Mouse (Mus musculus): ENCODE results near the gene Sfrp4. TPM values are rescaled to one million over a fixed set of nuclear protein-coding genes. Genes with fewer than 3 reads are reported as not detected.

Gene Sfrp4
- total RNA-seq, 2 experiments from 2014 or later = 2.5 to 5.0 TPM

DNA sequence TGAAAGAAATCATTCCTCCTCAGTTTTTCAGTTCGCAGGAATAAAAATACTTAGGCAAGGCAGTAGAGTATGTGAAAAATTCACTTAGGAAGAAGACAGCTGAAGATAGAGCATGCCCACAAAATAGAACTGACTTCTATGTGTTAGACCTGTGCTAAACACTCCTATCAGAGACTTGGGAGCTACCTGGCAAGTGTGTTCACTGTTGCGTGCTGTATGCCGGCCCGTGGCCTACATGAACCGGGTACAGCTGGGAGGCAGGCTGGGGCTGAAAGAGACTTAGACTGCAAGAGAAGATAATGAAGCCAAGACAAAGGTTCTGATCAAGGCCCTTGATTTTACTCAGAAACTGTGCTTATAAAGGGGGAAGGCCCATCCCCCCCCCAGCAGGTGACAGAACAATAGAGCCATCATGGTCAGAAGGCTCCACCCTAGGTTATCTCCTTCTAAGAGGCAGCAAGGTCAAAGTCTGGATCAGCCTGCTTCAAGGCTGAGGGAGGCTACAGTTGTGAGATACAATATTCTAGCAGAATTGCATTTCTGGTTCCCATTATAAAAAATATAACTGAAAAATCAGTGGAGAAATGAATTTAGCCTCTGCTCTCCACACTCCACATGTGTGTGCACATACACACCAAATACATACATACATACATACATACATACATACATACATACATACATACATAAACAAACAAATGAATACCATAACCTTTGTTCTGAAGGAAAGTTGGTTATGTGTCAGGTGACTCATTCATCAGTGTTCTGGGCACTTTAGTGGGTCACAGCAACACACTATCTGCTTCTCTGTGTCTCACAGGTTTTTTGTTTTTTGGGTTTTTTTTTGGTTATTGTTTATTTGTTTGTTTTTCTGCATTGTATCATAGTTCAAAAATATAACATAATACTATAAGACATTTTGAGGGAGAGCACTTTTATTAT, 8.1 kb downstream of the Sfrp4 start:
- no peak for ATAC-seq (replicated peaks; ENCODE audit: low FRiP score, poor library complexity, severe bottlenecking)

DNA sequence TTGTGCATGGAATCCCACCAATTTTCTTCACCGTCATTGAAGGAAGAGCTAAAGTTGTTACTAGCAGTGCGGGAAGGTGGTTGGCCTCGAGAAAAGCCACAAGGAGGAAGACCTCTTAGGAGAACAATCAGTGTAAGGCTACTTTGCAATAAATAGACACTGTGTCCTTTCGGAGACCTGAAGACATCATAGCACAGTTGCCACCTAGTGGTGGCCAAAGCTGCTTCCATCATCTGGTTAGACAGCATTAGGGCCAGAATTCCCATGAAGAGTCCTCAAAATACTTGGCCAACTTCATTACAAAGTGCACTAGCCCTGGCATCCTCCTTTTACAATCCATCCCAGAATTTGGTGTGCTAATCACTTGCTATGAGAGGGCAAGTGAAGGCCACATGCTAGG, 13.2 kb downstream of the Sfrp4 start:
- 0 out of 2 replicates have a peak, but pooled peaks have one; percentile 62 for ATAC-seq (replicated peaks; ENCODE audit: low FRiP score, poor library complexity, severe bottlenecking)

DNA sequence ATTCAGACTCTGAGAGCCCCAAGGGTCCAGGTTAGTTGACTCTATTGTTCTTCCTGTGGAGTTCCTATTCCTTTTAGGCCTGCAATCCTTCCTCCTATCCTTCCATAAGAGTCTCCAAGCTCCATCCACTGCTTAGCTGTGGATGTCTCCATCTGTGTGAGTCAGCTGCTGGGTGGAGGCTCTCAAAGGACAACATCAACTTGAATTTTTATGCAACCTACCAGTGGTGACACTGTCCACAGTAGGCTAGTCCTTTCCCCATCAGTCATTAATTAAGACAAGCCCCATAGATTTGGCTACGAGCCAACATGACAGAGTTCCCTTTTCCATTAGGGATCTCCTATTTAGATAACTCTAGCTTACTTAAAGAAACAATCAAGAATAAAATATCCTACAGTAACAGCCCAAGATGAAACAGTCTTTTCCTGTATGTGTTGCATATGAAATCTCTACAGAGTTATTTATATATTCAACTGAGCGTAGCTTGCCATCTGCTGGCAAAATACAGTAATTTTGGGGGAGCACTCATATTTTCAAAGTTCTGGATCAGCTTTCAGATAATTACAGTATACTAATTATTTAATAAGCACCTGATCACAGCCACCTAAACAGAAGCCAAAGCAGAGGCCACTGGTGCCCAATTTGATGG, 17.4 kb downstream of the Sfrp4 start:
- no peak for ATAC-seq (replicated peaks; ENCODE audit: low FRiP score, poor library complexity, severe bottlenecking)

DNA sequence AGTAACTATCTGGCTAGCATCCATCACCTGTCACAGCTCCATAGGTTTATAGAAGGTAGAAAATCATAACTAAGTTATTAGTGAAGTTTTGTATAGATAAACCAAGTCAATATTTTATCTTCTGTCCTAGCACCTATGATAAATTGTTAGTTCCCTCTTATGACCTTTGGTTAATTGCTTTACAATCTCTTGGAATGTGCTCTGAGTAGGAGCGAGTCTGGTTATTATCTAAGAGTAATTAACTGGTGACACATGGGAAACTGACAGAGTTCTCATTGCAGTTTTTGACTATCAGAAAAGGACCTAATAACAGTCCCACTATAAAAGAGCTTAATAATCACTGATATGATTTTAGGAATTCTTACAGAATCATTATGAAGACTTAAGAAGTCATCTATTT, 20.6 kb downstream of the Sfrp4 start:
- ATAC-seq (replicated peaks; ENCODE audit: low FRiP score, poor library complexity, severe bottlenecking) = no peak

DNA sequence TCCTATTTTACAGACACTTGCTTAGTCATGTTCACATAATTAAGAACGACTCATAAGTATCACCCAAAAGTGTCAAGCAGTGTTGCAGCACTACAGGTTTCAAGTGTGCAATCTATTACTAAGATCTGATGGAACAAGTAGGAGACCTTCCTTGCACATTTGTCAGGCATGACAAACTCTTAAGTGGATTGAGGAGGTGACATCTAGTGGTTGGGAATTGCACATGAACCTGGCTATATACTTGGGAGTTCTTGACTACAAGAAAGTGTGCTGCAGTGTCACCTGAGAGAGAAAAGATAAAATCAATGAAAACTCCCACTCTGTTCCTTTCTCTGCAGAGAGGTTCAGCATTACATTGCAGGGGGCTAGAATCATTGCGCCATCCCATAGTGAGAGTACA, 21.3 kb downstream of the Sfrp4 start:
- no peak for ATAC-seq (replicated peaks; ENCODE audit: low FRiP score, poor library complexity, severe bottlenecking)

DNA sequence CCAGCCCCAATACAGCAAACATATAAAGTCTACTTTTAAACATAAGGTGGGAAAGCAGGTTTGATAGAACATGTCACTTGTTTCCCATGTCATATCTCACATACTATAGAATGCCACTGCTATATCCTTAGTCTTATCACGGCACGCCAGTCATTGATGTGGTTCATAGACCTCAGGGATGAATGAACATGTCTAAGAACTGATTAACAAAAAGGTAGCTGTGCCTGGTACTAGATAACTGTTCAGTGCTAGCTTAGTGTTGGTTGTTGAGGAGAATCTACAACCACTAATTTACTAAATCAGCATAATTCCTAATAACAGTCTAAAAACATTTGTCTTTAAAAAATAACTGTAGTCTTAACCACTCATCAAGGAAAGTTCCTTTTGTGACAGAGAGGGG, 26.9 kb downstream of the Sfrp4 start:
- peak; percentile 88 for ATAC-seq (replicated peaks; ENCODE audit: low FRiP score, poor library complexity, severe bottlenecking)

DNA sequence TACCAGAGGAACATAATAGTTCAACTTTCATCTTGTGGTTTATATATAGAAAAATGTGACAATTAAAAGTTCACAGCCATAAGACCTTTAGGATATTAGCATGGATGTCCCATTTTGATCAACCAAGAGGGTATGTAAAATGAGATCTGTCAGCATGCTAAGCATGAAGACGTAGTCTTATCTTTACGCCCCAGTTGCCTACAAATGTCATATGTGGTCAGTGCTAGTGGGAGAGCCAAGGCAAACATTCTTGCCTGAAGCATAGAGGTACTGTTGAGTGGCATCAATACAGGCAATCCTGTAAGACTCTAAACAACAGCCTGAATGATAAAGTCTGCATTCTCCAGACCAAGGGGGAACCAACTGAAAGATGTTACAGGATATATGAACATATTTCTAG, 29.5 kb downstream of the Sfrp4 start:
- peak; percentile 65 for ATAC-seq (replicated peaks; ENCODE audit: low FRiP score, poor library complexity, severe bottlenecking)

DNA sequence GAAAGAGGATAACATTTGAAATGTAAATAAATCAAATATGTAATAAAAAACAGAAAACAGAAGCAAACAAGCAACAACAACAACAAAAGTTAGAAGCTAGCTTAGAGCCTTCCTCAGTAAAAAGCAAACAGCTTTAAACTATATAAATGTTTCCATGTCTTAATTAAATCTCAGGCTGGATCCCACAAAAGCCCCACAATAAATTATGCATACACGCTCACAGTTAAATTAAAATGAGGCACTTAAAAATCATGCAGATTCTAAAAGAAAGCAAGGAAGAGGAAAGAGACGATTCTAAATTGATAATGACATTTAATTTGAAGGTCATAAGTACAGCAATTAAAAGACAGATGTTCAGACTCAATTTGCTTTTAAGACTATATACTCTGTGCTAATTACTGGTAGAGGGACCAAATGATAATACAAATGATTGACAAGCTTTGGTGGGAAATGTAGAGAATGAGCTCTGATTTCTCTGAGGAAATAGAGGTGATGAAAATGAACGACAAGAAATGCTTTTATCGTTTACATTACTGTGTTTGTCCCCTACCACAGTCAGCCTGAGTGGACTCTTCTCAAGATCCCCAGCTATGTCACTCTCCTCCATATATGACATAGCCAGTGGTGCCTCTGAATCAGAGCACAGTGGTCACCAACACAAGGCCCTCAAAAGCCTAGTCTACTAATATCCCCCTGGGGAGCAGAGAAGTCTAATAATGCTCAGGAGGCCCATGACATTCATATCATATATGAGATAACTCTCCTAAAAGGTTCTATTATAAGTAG, 45.6 kb downstream of the Sfrp4 start:
- no peak for ATAC-seq (replicated peaks; ENCODE audit: low FRiP score, poor library complexity, severe bottlenecking)

DNA sequence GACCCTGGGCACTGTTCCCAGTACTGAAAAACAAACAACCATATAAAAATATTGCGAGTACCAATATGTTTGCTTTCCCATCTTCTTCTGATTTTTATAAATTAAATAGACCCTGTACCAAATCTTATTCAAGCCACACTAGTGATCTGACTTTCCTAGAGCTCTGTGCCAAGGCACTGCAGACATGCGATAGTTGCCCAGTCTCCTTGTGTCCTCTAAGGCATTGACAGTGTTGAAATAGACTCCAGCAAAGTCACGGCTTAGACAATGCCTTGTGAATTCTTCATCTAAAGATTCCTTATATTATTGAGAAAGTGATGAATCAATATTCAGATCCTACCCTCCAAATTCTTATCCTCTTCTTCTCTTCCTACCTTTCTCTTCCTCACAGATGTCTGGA, 51.1 kb downstream of the Sfrp4 start:
- ATAC-seq (replicated peaks; ENCODE audit: low FRiP score, poor library complexity, severe bottlenecking) = no peak

DNA sequence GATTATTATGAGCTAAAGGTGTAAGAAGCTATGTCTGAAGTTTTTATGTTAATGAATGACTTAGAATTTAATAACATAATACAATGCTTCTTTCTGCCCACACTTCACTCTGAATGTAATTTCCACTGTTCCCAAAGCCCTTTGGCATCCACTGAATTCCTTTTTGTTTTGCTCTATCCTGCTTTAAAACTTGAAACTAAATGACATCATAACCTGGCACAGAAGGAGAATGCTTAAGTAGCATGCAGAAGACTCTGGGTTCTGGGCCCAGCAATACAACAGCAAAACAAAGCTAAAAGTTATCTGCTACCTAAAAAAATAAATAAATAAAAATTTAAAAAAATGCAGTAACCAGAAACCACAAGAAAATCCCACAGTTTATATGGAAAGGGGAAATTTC, 51.7 kb downstream of the Sfrp4 start:
- ATAC-seq (replicated peaks; ENCODE audit: low FRiP score, poor library complexity, severe bottlenecking) = no peak

Other genes starting within 250 kb of the Sfrp4 start
- gene Stard3nl, start 227.3 kb upstream of the Sfrp4 start, total RNA-seq (2015; ENCODE audit: low replicate concordance) = 12.6 and 56.6 TPM in 2 replicates
- 5.7 and 6.5 TPM in 2 replicates for gene Stard3nl, start 227.3 kb upstream of the Sfrp4 start, total RNA-seq (2017; ENCODE audit: low replicate concordance)
- gene Epdr1, start 3.2 kb upstream of the Sfrp4 start, total RNA-seq (2015; ENCODE audit: low replicate concordance) = 10.8 and 17.6 TPM in 2 replicates
- 8.0 and 16.9 TPM in 2 replicates for gene Epdr1, start 3.2 kb upstream of the Sfrp4 start, total RNA-seq (2017; ENCODE audit: low replicate concordance)
- gene Nme8, start 74.7 kb downstream of the Sfrp4 start, total RNA-seq (2015; ENCODE audit: low replicate concordance) = not detected in 2 replicates
- not detected in 2 replicates for gene Nme8, start 74.7 kb downstream of the Sfrp4 start, total RNA-seq (2017; ENCODE audit: low replicate concordance)
- 11.2 and 12.2 TPM in 2 replicates for gene Gpr141, start 201.2 kb downstream of the Sfrp4 start, total RNA-seq (2015; ENCODE audit: low replicate concordance)
- gene Gpr141, start 201.2 kb downstream of the Sfrp4 start, total RNA-seq (2017; ENCODE audit: low replicate concordance) = 5.4 and 13.9 TPM in 2 replicates